Mouse (Mus musculus): ENCODE data around the gene Mb21d2. TPM values are rescaled to one million over a fixed set of nuclear protein-coding genes. Genes with fewer than 3 reads are reported as not detected.

Gene Mb21d2
- polyA plus RNA-seq, 1 experiment from 2014 or later = 10.9 TPM

DNA sequence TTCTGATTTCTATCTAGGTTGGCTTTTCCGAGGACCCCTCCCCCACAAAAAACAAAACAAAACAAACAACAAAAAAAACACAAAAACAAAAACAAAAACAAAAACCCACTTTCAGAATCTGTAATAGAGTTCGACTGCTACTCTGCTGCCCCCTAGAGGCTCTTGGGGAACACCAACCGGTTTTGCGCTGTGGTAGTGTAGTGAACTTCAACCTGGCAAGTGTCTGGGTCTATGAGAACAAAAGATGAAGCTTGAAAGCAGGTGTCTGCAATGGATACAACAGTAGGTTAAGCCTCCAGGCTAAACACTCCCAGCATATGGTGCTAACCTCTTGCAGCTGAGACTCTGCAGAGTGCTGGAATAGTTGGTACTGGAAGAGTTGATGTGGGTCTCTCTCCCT lies 136.4 kb downstream of the Mb21d2 start:
- Histone ChIP-seq H3K9me3 (replicated peaks; ENCODE audit: control insufficient read depth, low read length) (no peaks in the 10 kb centered on the region), H3K27me3 (replicated peaks; ENCODE audit: control insufficient read depth, insufficient read depth, low read length) (no peaks in the 10 kb centered on the region), H3K36me3 (ENCODE audit: control insufficient read depth, insufficient read depth, low read length) (no peaks in the 10 kb centered on the region), H3K4me1 (ENCODE audit: control insufficient read depth, insufficient read depth, low read length) (no peaks in the 10 kb centered on the region), H3K4me3 (ENCODE audit: low read depth, low read length) (no peak overlapping the region), H3K4me2 (ENCODE audit: low read length) (no peak overlapping the region), H3K27ac (ENCODE audit: low read depth, low read length) (no peak overlapping the region), H3K9ac (ENCODE audit: low read length) (no peak overlapping the region)
- DNase-seq (ENCODE audit: low spot score) = peak; percentile 75
- WGBS = 2% methylated on average over 4 of the region's 4 CpGs
- peak; percentile 50; the same call in 1 of the 2 replicates for ATAC-seq

Other genes with a start within 250 kb of the Mb21d2 start
- gene Fgf12, start 176.6 kb downstream of the Mb21d2 start, polyA plus RNA-seq (2014; fragmentation: Nextera tagmentation; extraction: Ambion mirVana) = 16.1 and 21.2 TPM in 2 replicates

Measured in forebrain, embryonic 14.5 days (tissue).